Mouse (Mus musculus) neutrophil, adult 83 days (primary cell): ENCODE results near the gene Mcpt9. TPM values are rescaled to one million over a fixed set of nuclear protein-coding genes. Genes with fewer than 3 reads are reported as not detected.

Experiments
- total RNA-seq, 2 experiments: library from RNA; stranded (reverse); gene quantifications; one replicate each; pipeline ENCODE4 v1.2.4; 2023

Gene Mcpt9
- not detected for total RNA-seq

GRCm38 (mm10) chr14:56030395-56030794, at the start of gene Mcpt9:
TSS of gene Mcpt9 (minus strand) at chr14:56030495.

GRCm38 (mm10) chr14:56062213-56062612, 31.9 kb upstream of the Mcpt9 start, which contains the start of gene Mcpt4:
TSS of gene Mcpt4 (minus strand) at chr14:56062313.

GRCm38 (mm10) chr14:56041792-56042191, 11.5 kb upstream of the Mcpt9 start, which contains the start of gene Mcpt2:
TSS of gene Mcpt2 (plus strand) at chr14:56042041.

GRCm38 (mm10) chr14:56017671-56018070, 12.6 kb downstream of the Mcpt9 start, which contains the start of gene Mcpt1:
TSS of gene Mcpt1 (plus strand) at chr14:56017971.

Other genes starting within 250 kb of the Mcpt9 start
- gene Adcy4, start 246.4 kb downstream of the Mcpt9 start, total RNA-seq, result under 1 TPM; 0.29 to 0.77 TPM
- gene Ripk3, start 241.6 kb downstream of the Mcpt9 start, total RNA-seq, result 10 to 100 TPM; 32.4 to 37.6 TPM
- not detected for gene Nfatc4, start 207.4 kb downstream of the Mcpt9 start, total RNA-seq
- gene Nynrin, start 176.5 kb downstream of the Mcpt9 start, total RNA-seq, result 1 to 10 TPM; 2.9 to 4.2 TPM
- gene Cbln3, start 146.1 kb downstream of the Mcpt9 start, total RNA-seq, result 1 to 10 TPM in 1 of 2 experiments, under 1 TPM in 1; 0.53 to 1.3 TPM
- gene Khnyn, start 145.5 kb downstream of the Mcpt9 start, total RNA-seq, result 10 to 100 TPM; 62.4 to 74.0 TPM
- gene Sdr39u1, start 130.2 kb downstream of the Mcpt9 start, total RNA-seq, result 1 to 10 TPM; 1.9 to 2.5 TPM
- gene Cma1, start 85.8 kb downstream of the Mcpt9 start, total RNA-seq, result not detected
- not detected for gene Cma2, start 79.5 kb downstream of the Mcpt9 start, total RNA-seq
- not detected for gene Mcpt1, start 12.5 kb downstream of the Mcpt9 start, total RNA-seq
- gene Mcpt2, start 11.5 kb upstream of the Mcpt9 start, total RNA-seq, result not detected
- not detected for gene Mcpt4, start 31.8 kb upstream of the Mcpt9 start, total RNA-seq
- 100 to 1,000 TPM; 119 to 162 TPM for gene Mcpt8, start 54.8 kb upstream of the Mcpt9 start, total RNA-seq
- 100 to 1,000 TPM; 187 to 200 TPM for gene Ctsg, start 72.1 kb upstream of the Mcpt9 start, total RNA-seq
- gene Gzme, start 90.1 kb upstream of the Mcpt9 start, total RNA-seq, result not detected
- gene Gzmd, start 102.1 kb upstream of the Mcpt9 start, total RNA-seq, result not detected
- not detected for gene Gzmg, start 129.1 kb upstream of the Mcpt9 start, total RNA-seq
- not detected for gene Gzmn, start 144.1 kb upstream of the Mcpt9 start, total RNA-seq
- gene Gzmf, start 180.9 kb upstream of the Mcpt9 start, total RNA-seq, result not detected
- not detected for gene Gzmc, start 204.2 kb upstream of the Mcpt9 start, total RNA-seq
- gene Gzmb, start 231.8 kb upstream of the Mcpt9 start, total RNA-seq, result not detected